Mouse (Mus musculus) ES-E14 (cell line): ENCODE data around the gene Bcl2l12. TPM values are rescaled to one million over a fixed set of nuclear protein-coding genes. Genes with fewer than 3 reads are reported as not detected.

Experiments used
- DNase-seq: peaks from one replicate; pipeline ENCODE4 v3.0.0-alpha.2; 2013; ENCODE audit warnings: low read depth, low spot score
- H3K27ac ChIP-seq: 2 replicates; pipeline ENCODE4 v1.5.1; 2012; ENCODE audit warnings: low read depth, mild to moderate bottlenecking, low read length, moderate library complexity, mixed read lengths; ENCODE audit not compliant: poor library complexity, insufficient read depth, severe bottlenecking
- H3K36me3 ChIP-seq: 2 replicates; pipeline ENCODE4 v1.6.1; 2012; ENCODE audit warnings: mild to moderate bottlenecking, low read length, moderate library complexity, mixed read lengths; ENCODE audit not compliant: control insufficient read depth, poor library complexity, insufficient read depth, severe bottlenecking
- H3K4me1 ChIP-seq, 2 experiments: fragments of 150-350 bp in 1 of 2; sonication (generic) in 1 of 2; 2 replicates each; pipeline ENCODE4 v1.6.1; 2012; ENCODE audit warnings: low read length in 2 of 2, mild to moderate bottlenecking in 1 of 2, mixed read lengths in 1 of 2; ENCODE audit not compliant: control insufficient read depth in 2 of 2, insufficient read depth in 2 of 2, poor library complexity in 1 of 2
- H3K4me3 ChIP-seq, 2 experiments: fragments of 150-350 bp in 1 of 2; sonication (generic) in 1 of 2; 2 replicates each; pipeline ENCODE4 v1.5.1; 2012; ENCODE audit warnings: low read length in 2 of 2, low read depth in 1 of 2, mild to moderate bottlenecking in 1 of 2, mixed read lengths in 1 of 2; ENCODE audit not compliant: insufficient read depth in 1 of 2, poor library complexity in 1 of 2, severe bottlenecking in 1 of 2
- H3K9ac ChIP-seq: 2 replicates; pipeline ENCODE4 v1.6.1; 2012; ENCODE audit warnings: low read depth, mild to moderate bottlenecking, low read length, mixed read lengths; ENCODE audit not compliant: poor library complexity, insufficient read depth, severe bottlenecking
- H3K9me3 ChIP-seq: fragments of 150-350 bp; sonication (generic); 2 replicates; pipeline ENCODE4 v1.6.1; 2012; ENCODE audit warnings: low read depth, mild to moderate bottlenecking, low read length; ENCODE audit not compliant: control insufficient read depth, insufficient read depth
- CHD2 ChIP-seq: IDR thresholded peaks from 2 replicates; pipeline ENCODE4 v1.6.1; 2014; ENCODE audit warnings: mild to moderate bottlenecking, low read depth, low read length, inconsistent platforms
- HCFC1 ChIP-seq: IDR thresholded peaks from 2 replicates; pipeline ENCODE4 v1.6.1; 2012; ENCODE audit warnings: low read length, inconsistent platforms, borderline replicate concordance; ENCODE audit not compliant: insufficient read depth
- MAFK ChIP-seq: IDR thresholded peaks from 2 replicates; pipeline ENCODE4 v1.6.1; 2014; ENCODE audit warnings: mild to moderate bottlenecking, low read depth, low read length, inconsistent platforms; ENCODE audit not compliant: insufficient read depth
- ZC3H11A ChIP-seq: IDR thresholded peaks from 2 replicates; pipeline ENCODE4 v1.6.1; 2012; ENCODE audit warnings: low read depth, mild to moderate bottlenecking, inconsistent platforms, low read length, borderline replicate concordance
- ZNF384 ChIP-seq: IDR thresholded peaks from 2 replicates; pipeline ENCODE4 v1.6.1; 2012; ENCODE audit warnings: low read depth, low read length, inconsistent platforms
- in situ Hi-C, 2 experiments: fragments of 600-800 bp; cut with MboI; formaldehyde crosslinking; loops; one replicate each; pipeline ENCODE4 v1.15.1; 2025; ENCODE audit warnings: low sequenced_read_pairs in 2 of 2, inconsistent platforms in 1 of 2; ENCODE audit not compliant: unreplicated experiment in 2 of 2
- total RNA-seq: library from RNA; depleted of rRNA; stranded (reverse); fragments of 300-350 nt; gene quantifications from 2 replicates; pipeline ENCODE4 v1.2.3, GENCODE M21; 2012

Bcl2l12 gene
- total RNA-seq, 1 experiment = 13.0 TPM

DNA sequence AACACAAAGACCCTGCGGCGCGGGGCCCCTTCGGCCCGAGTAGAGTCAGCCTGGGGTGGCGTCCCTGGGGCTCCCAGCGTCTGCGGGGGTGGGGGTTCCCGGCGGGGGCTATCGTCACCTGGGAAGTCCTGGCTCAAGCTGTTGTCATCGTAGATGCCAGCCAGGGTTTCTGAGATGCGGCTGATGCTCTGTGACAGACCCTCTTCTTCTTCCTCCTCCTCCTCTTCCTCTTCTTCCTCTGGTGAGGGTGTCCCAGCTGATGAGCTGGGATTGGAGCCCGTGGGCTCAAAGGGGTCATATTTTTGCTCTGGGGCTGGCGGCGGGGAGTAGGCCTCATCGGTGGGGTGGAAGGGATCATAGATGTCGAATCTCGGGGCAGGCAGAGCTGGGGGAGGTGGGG is 9.9 kb upstream of the Bcl2l12 start:
- Histone ChIP-seq H3K9ac (peak overlapping the region; percentile 45), H3K27ac (no peak overlapping the region), H3K4me3 (peak overlapping the region in 1 of 2 experiments; percentile 47; a peak in 1 of 4 replicates), H3K9me3 (no peaks in the 10 kb centered on the region), H3K36me3 (peaks cover 72% of the 10 kb centered on the region), H3K4me1 (peaks cover 0 to 12% of the 10 kb centered on the region in 2 experiments; a peak in 2 of 4 replicates)
- TF ChIP-seq CHD2 (no peak), ZNF384 (no peak), HCFC1 (no peak), ZC3H11A (no peak), MAFK (no peak)
- in situ Hi-C loops = no loop called here
- no peak for DNase-seq

DNA sequence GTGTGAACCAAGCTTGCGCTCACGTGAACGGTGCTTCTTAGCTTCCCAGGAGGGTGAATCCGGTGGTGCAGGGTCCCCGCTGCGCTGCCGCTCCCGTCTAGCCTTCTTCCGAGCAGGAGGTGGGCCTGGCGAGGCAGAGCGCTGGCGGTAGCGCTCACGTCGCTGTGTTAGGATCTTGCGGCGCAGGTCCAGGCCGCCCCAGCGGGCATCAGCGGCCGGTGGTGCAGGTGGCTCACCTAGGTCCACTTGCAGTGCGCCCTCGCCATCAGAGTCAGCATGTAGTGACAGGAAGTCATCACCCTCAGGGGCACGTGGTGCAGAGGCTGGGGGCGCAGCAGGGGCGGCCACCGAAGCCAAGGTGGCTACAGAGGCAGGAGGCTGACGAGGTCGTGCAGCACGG is 9.3 kb upstream of the Bcl2l12 start:
- H3K36me3 ChIP-seq = peaks cover 72% of the 10 kb centered on the region
- peak overlapping the region; percentile 45 for H3K9ac ChIP-seq
- H3K27ac ChIP-seq = no peak overlapping the region
- peak overlapping the region; percentile 41 to 47; a peak in 3 of 4 replicates for H3K4me3 ChIP-seq
- no peak for TF ChIP-seq CHD2
- no peaks in the 10 kb centered on the region for H3K9me3 ChIP-seq
- DNase-seq = no peak
- H3K4me1 ChIP-seq = peaks cover 0 to 12% of the 10 kb centered on the region in 2 experiments; a peak in 2 of 4 replicates
- in situ Hi-C loops = no loop called here

DNA sequence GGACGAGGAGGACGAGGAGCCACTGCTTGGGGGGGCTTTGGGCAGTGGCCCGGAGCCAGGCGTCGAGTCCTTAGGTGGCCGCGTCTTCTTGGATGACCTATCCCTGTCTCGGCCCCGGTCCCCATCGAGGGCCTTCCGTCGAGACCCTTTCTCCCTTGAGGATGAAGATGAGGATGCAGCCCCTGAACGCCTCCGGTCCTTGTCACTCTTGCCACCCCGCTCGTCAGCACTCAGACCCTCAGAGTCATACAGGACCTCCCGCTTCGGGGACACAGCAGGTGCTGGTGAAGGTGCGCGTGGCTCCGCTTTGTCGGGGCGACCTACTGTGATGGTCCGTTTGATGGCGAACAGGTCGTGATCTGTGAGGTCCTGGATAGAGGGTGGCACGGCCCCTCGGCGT is 8.6 kb upstream of the Bcl2l12 start:
- H3K4me3 ChIP-seq = peak overlapping the region in 1 of 2 experiments; percentile 47; a peak in 3 of 4 replicates
- H3K36me3 ChIP-seq = peaks cover 72% of the 10 kb centered on the region
- DNase-seq = no peak

DNA sequence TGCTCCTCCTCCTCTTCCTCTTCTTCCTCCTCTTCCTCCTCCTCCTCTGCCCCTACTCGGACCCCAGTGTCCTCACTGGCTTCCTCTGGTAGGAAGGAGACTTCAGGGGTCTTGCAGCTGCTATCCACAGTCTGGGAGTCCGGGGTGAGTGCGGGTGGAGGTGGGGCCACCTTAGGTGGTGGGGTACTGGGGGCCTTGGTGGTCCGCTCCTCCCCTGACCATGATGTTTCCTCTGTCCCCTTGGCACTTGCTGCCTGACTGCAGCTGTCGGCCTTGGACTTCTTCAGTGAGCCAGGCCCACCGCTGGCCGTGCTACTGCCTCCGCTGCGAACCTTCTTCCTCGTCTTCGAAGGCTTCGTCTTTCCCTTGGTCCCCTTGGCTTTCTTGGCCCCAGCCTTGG is 8.0 kb upstream of the Bcl2l12 start:
- peaks cover 0 to 12% of the 10 kb centered on the region in 2 experiments; a peak in 2 of 4 replicates for H3K4me1 ChIP-seq
- H3K4me3 ChIP-seq = no peak overlapping the region
- in situ Hi-C loops = no loop called here
- DNase-seq = no peak
- H3K27ac ChIP-seq = no peak overlapping the region
- TF ChIP-seq CHD2 (no peak), ZC3H11A (no peak), ZNF384 (no peak), MAFK (no peak), HCFC1 (no peak)
- H3K36me3 ChIP-seq = peaks cover 72% of the 10 kb centered on the region
- no peak overlapping the region for H3K9ac ChIP-seq
- no peaks in the 10 kb centered on the region for H3K9me3 ChIP-seq

More for the DNA sequence above, 8.6 kb upstream of the Bcl2l12 start:
- no peaks in the 10 kb centered on the region for H3K9me3 ChIP-seq
- no peak overlapping the region for H3K9ac ChIP-seq
- H3K27ac ChIP-seq = no peak overlapping the region
- in situ Hi-C loops = no loop called here
- peaks cover 0 to 12% of the 10 kb centered on the region in 2 experiments; a peak in 2 of 4 replicates for H3K4me1 ChIP-seq
- TF ChIP-seq HCFC1 (no peak), ZC3H11A (no peak), MAFK (no peak), ZNF384 (no peak), CHD2 (no peak)
